Mouse (Mus musculus): Measurements from ENCODE around the gene Taok1.
"Not testable (repeated sequence)": the region's sequence is repeated elsewhere in the genome, so short reads cannot be mapped to it uniquely, and the experiment has no call there.

Gene Taok1

GRCm38 (mm10) chr11:77607538-77608455 lies at the start of gene Taok1:
TSS of gene Taok1 (minus strand) at chr11:77607815.
- DNase-seq: peak; percentile 99

GRCm38 (mm10) chr11:77653406-77654190 lies 46.0 kb upstream of the Taok1 start:
- not testable (repeated sequence) for DNase-seq

GRCm38 (mm10) chr11:77652484-77652883 lies 44.9 kb upstream of the Taok1 start:
- DNase-seq: no peak

- no peak for DNase-seq
Measured at GRCm38 (mm10) chr11:77648878-77649277, 41.3 kb upstream of the Taok1 start.

- DNase-seq: no peak
Measured at GRCm38 (mm10) chr11:77645481-77645880, 37.9 kb upstream of the Taok1 start.

- no peak for DNase-seq
Measured at GRCm38 (mm10) chr11:77641390-77641789, 33.8 kb upstream of the Taok1 start.

GRCm38 (mm10) chr11:77630257-77630670 lies 22.6 kb upstream of the Taok1 start:
- peak; percentile 90 for DNase-seq

GRCm38 (mm10) chr11:77629476-77629875 lies 21.9 kb upstream of the Taok1 start:
- DNase-seq: peak; percentile 8

- no peak for DNase-seq
Measured at GRCm38 (mm10) chr11:77626596-77627535, 19.3 kb upstream of the Taok1 start.

GRCm38 (mm10) chr11:77625061-77625855 lies 17.6 kb upstream of the Taok1 start:
- peak; percentile 38 for DNase-seq

- DNase-seq: peak; percentile 32
Measured at GRCm38 (mm10) chr11:77624441-77625060, 16.9 kb upstream of the Taok1 start.

- DNase-seq: no peak
Measured at GRCm38 (mm10) chr11:77624002-77624401, 16.4 kb upstream of the Taok1 start.

GRCm38 (mm10) chr11:77621902-77622535 lies 14.4 kb upstream of the Taok1 start:
- no peak for DNase-seq

GRCm38 (mm10) chr11:77615084-77615624 lies 7.5 kb upstream of the Taok1 start:
- no peak for DNase-seq

GRCm38 (mm10) chr11:77606835-77607537 lies 629 bp downstream of the Taok1 start:
- peak; percentile 51 for DNase-seq

- DNase-seq: no peak
Measured at GRCm38 (mm10) chr11:77606469-77606834, 1.2 kb downstream of the Taok1 start.

GRCm38 (mm10) chr11:77597266-77597665 lies 10.3 kb downstream of the Taok1 start:
- DNase-seq: no peak

- DNase-seq: no peak
Measured at GRCm38 (mm10) chr11:77591388-77591787, 16.2 kb downstream of the Taok1 start.

- no peak for DNase-seq
Measured at GRCm38 (mm10) chr11:77590801-77591200, 16.8 kb downstream of the Taok1 start.

GRCm38 (mm10) chr11:77585201-77585600 lies 22.4 kb downstream of the Taok1 start:
- no peak for DNase-seq
